Mouse (Mus musculus) central nervous system, embryonic 18 days (tissue): ENCODE results near the gene Wbp11. TPM values are rescaled to one million over a fixed set of nuclear protein-coding genes. Genes with fewer than 3 reads are reported as not detected.

Experiments used
- polyA plus RNA-seq: library from polyadenylated mRNA; depleted of rRNA; stranded (reverse); fragments of >200 nt; gene quantifications from 2 replicates; pipeline ENCODE4 v1.2.3, GENCODE M21; 2012; rRNA removed

The Wbp11 gene
- polyA plus RNA-seq: 43.1 and 52.5 TPM in 2 replicates

DNA sequence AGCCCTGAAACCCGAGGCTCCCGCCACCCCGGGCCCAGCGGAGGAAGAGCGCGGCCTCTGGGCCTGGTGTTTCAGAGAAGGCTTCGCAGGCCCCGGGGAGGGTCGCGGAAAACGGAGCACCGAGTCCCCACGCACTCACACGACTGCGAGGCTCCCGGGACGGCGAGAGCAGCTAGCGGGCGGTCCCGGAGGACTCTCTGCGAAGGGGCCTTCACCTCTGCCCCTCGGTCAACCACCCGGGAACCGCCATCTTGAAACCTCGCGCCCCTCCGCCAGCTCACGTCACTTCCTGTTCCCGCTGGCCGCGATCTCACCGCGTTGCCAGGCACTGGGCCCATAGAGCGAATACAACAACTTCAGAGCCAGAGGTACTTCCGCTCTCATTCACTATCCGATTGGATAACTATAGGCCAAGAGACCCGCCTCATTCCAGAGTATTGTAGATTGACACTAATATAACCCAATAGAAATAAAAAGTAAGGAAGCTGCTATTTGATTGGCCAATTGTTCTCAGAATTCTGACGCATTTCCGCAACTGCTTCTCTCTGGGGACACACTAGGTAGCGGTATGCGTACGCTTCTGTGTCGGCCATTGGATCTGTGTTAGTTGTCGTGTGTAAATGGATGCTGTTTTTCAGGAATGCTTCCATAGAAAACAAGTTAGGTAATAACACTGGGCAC, at the start of gene Wbp11:
Gene Wbp11 (minus strand): TSS at position 353 of the 681 bp plus-strand sequence.

DNA sequence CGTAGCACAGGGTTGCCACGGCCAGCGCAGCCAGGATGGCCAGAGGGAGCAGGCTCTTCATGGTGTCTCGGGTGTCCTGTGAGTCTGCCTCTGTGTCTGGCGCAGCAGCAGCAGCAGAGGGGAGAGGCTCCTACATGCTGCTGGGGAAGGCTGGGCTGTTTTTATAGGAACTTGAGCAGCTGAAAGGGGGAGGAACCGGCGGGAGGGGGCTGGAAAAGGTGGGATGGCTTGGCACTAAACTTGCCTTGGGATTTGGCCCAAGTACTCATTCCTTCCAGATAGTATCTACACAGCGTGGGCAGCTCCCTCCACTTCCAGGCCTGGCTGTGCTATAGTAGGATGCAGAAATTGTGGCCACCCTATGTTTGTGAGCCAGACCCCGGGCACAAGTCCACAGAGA, 47.6 kb upstream of the Wbp11 start, which contains the start of gene Mgp:
Gene Mgp (minus strand): TSS at position 154 of the 400 bp plus-strand sequence.

DNA sequence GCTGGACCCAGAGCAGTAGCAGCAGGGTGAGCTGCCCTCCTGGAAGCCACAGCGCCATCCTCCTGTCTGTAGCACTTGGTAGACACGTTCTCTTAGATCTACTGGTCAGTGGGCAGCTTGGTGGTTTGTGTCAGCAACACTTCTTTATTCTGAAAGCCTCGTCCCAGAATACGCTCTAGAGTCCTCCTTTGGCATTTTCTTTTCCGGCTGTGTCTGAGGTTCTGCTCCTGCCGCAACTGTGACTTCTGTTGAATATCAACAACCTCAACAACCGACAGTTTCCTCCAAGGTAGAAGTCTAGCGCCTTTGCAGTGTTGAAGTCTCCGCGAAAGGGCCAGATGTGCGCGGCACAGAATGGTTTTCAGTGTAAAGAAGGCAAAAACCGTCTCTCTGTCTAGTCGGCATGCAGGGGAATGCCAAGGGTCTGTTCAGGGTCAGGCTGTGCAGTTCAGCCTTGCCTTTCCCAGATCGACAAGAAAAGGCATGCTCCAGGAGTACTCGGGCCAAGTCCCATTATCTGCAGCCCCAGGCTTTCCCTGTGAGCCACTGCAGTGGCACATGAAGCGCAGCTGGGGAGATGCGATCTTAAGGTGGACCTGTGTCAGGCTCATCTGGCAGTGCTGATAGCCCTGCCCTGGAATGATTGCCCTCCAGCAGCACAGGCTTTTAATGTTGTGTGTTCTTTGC, 29.3 kb upstream of the Wbp11 start, which contains the start of gene Art4:
Gene Art4 (minus strand): TSS at position 548 of the 687 bp plus-strand sequence.

DNA sequence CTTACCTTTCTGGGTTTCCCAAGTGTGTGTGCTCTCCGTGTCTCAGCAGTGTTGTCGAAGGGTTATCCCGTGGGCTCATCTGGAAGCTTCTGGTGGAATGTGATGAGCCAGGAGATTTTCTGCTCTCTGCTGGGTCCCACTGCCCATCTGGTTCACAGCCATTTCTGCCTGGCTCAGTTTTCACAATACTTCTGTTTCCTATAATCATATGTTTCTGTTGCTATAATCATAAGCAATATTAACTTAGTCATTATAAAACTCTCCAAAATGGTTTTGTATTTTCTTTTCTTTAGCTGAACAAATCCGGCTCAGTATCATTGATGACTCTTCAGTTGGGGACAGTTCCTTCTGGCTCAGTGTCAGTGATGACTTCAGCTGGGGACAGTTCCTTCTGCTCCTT, 7.3 kb upstream of the Wbp11 start, which contains the start of gene Smco3:
Gene Smco3 (minus strand): TSS at position 101 of the 400 bp plus-strand sequence.

DNA sequence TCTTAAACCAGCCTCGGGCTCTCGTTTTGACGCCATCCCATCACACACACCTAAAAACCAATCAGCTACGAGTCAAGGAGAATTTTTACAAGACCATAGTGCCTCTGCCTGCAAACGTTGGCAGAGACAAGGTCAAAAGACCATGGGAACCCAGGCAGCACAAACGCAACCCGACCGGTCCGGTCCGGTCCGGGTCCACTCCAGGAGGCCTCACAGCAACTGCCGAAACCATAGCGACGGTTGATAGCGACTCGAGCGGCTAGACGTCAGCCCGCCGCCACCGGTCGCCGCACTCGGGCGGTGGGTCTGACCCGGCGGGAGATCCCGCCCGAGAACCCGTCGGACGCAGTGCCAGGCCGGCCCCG, 535 bp downstream of the Wbp11 start, which contains the start of gene BC049715:
Gene BC049715 (plus strand): TSS at position 111 of the 365 bp plus-strand sequence.

DNA sequence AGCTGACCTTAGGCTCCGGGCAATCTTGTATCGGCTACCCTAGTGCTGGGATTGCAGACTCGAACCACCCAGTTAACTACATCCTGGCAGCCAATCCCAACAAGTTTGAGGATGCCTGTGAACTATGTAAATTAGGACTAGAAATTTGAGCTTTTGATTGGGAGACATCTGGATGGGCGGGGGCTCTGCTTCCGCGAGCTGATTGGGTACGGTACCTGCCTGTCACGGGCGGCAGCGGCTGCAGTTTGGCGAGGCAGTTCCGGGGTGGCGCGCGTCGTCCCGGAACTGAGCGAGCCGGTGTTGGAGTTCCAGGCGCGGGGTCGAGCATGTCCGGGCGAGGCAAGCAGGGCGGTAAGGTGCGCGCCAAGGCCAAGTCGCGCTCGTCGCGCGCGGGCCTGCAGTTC, 20.0 kb downstream of the Wbp11 start, which contains the start of gene H2afj:
Gene H2afj (plus strand): TSS at position 231 of the 404 bp plus-strand sequence.

DNA sequence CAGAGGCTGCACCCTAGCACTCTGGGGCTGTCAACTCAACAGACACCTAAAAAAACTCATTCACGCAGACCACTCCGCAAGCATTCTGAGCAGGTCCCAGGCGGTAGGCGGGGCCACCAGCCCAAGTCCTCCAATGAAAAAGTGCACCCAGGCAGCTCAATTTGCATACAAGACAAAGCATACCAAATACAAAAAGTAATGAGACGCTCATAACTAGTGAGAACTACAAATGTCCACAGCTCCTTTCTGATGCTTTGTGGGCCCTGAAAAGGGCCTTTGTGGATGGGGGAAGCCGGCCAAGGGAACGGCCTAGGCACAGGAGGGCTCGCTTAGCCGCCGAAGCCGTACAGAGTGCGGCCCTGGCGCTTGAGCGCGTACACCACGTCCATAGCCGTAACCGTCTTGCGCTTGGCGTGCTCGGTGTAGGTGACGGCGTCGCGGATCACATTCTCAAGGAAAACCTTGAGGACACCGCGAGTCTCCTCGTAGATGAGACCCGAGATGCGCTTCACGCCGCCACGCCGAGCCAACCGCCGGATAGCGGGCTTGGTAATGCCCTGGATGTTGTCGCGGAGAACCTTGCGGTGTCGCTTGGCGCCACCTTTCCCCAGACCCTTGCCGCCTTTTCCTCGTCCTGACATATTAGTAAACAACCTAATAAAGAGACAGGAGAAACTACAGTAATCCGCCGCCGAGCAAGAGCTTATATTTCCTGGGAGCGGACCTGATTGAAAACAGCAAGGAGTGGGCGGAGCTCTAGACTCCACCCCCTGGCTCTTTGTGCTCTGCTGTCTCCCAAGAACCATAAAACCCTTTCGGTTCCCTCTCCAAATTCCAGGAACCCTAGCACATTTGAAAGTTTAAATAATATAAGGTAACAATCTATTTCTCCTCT, 24.0 kb downstream of the Wbp11 start, which contains the start of gene Hist4h4:
Gene Hist4h4 (minus strand): TSS at position 677 of the 895 bp plus-strand sequence.

DNA sequence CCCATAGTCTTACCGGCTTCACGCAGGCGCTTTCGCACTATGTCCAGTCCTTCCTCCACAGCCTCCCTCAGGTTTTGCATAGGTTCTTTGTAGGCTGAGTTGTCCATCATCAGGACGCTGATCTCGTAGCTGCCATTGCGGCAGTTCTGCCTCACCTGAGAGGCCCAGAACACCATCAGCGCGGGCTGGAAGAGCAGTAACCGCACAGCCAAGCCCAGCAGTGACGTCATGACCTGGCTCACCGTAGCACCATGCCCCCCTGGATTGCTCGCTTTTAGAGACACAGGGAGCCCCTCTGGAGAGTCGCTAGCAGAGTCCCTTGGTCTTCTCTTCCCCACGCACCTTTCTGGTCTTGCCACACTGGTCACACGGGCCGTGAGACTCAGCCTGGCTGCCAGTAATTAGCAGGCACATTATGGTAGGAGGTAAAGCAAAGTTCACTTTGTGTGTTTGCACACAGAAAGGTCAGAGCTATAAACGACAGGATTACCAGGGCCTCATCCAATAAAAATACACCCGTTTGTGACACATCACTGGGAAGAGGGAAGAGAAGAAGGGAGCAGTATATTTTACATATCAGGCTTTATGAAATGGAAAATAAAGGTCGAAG, 46.6 kb downstream of the Wbp11 start, which contains the start of gene Gucy2c:
Gene Gucy2c (minus strand): TSS at position 389 of the 610 bp plus-strand sequence.

Other genes with a start within 250 kb of the Wbp11 start
- gene Plbd1, start 166.3 kb downstream of the Wbp11 start, polyA plus RNA-seq: 0.14 and 0.31 TPM in 2 replicates
- gene Gucy2c, start 46.5 kb downstream of the Wbp11 start, polyA plus RNA-seq: 0.30 and 0.37 TPM in 2 replicates
- gene Hist4h4, start 23.8 kb downstream of the Wbp11 start, polyA plus RNA-seq: 0.60 and 0.75 TPM in 2 replicates
- gene H2afj, start 20.0 kb downstream of the Wbp11 start, polyA plus RNA-seq: 73.2 and 75.6 TPM in 2 replicates
- gene BC049715, start 607 bp downstream of the Wbp11 start, polyA plus RNA-seq: 0.59 and 1.1 TPM in 2 replicates
- gene Smco3, start 7.2 kb upstream of the Wbp11 start, polyA plus RNA-seq: 1.1 and 1.7 TPM in 2 replicates
- gene Art4, start 29.5 kb upstream of the Wbp11 start, polyA plus RNA-seq: 0.06 and 0.24 TPM in 2 replicates
- 38.6 and 79.1 TPM in 2 replicates for gene Mgp, start 47.6 kb upstream of the Wbp11 start, polyA plus RNA-seq
- gene Erp27, start 93.9 kb upstream of the Wbp11 start, polyA plus RNA-seq: 0.35 and 0.53 TPM in 2 replicates
- 0.25 and 1.2 TPM in 2 replicates for gene Pde6h, start 95.6 kb upstream of the Wbp11 start, polyA plus RNA-seq
- 22.5 and 30.8 TPM in 2 replicates for gene Arhgdib, start 113.7 kb upstream of the Wbp11 start, polyA plus RNA-seq